Mouse (Mus musculus) kidney, adult 2 months (tissue): ENCODE measurements around the gene Slc4a4.

Experiments used
- CTCF ChIP-seq: fragments of 200-500 bp; conservative IDR thresholded peaks from 2 replicates; pipeline ENCODE4 v1.5.1; 2011; ENCODE audit warnings: low read depth, mild to moderate bottlenecking, control low read depth, low read length, moderate library complexity, mixed read lengths; ENCODE audit not compliant: insufficient read depth, insufficient read length
- POLR2A ChIP-seq: fragments of 200-500 bp; IDR thresholded peaks from one replicate; pipeline ENCODE4 v1.6.1; 2011; ENCODE audit warnings: low read depth, low read length, control low read depth

DNA sequence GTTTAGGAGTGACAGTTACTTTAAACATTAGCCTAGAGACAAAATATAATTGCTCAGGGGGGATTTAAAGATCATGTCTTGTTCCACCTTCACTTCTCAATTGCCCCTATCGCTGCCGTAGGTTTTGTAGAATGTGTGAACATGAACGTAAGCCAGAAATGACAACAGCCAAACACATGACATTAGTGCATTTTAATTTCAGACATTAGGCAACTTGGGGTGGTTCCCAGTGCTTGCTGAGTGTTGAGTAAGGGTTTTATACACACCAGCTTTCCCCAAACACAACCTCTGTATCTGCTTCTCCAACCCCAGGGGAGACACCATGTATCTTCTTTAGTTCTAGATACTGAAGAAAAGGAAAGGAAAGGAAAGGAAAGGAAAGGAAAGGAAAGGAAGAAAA, 1.1 kb upstream of the Slc4a4 start:
- no peak for TF ChIP-seq POLR2A
- no peak for TF ChIP-seq CTCF
